Mouse (Mus musculus): ENCODE results near the gene Thyn1. TPM values are rescaled to one million over a fixed set of nuclear protein-coding genes. Genes with fewer than 3 reads are reported as not detected.
A peak's percentile ranks its signal among the peaks of the same experiment; 100 is the strongest.

Gene Thyn1
- polyA plus RNA-seq, 1 experiment: 2.1 TPM

DNA sequence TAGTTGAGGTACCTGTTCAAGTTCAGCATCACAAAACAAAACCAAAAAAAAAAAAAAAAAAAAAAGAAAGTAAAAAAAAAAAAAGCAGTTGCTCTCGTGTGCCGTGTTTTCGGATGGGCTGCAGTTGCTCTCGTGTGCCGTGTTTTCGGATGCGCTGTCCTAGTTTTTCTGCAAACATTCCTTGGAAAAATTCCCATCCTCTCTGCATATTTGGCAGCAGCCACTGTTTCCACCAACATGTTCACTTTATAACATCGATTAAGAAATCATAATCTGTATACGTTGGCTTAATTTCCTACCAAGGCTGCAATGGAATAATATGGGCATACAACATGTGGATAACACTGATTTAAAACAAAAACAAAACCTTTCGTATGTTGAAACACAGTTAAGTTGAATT lies 6.4 kb upstream of the Thyn1 start:
- H3K36me3 ChIP-seq (ENCODE audit: control insufficient read depth, insufficient read depth, low read length): peaks cover 20% of the 10 kb centered on the region
- no peak overlapping the region for H3K4me3 ChIP-seq (ENCODE audit: low read depth, low read length)
- WGBS: 66% methylated on average over 10 of the region's 10 CpGs
- H3K4me1 ChIP-seq (ENCODE audit: control insufficient read depth, insufficient read depth, insufficient read length, low read length): peaks cover 2% of the 10 kb centered on the region; the same call in 1 of the 2 replicates
- no peak overlapping the region for H3K27ac ChIP-seq (ENCODE audit: insufficient read depth, low read depth, low read length)
- no peaks in the 10 kb centered on the region for H3K27me3 ChIP-seq (ENCODE audit: control insufficient read depth, insufficient read depth, low read length)
- TF ChIP-seq POLR2A (IDR thresholded peaks at IDR 0.05; ENCODE audit: low read depth, low read length): no peak
- no peak for TF ChIP-seq CTCF (IDR thresholded peaks at IDR 0.05; ENCODE audit: extremely low read depth, insufficient read length, insufficient replicate concordance, low read depth, low read length)

DNA sequence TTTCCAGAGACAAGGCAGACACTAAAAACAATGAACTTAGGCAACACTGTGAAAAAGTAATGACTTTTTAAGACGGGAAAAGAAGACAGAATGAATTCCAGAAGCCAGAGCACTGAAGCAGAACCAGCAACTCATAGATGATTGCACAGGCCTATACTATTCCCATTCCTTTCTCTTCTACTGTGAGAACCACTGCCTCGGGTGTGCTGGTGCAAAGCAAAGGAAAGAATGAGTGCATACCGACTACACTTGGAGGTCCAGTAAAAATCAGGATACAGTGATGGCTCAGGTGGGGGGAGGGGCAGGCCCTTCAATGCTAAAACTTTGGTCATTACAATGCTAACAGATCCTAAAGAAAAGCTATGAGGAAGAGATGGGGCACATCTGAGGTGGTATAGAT lies 5.6 kb upstream of the Thyn1 start:
- TF ChIP-seq CTCF (IDR thresholded peaks at IDR 0.05; ENCODE audit: extremely low read depth, insufficient read length, insufficient replicate concordance, low read depth, low read length) (no peak), POLR2A (IDR thresholded peaks at IDR 0.05; ENCODE audit: low read depth, low read length) (no peak)
- 81% methylated on average over 3 of the region's 3 CpGs for WGBS
- peaks cover 3% of the 10 kb centered on the region; the same call in 1 of the 2 replicates for H3K4me1 ChIP-seq (ENCODE audit: control insufficient read depth, insufficient read depth, insufficient read length, low read length)
- H3K27me3 ChIP-seq (ENCODE audit: control insufficient read depth, insufficient read depth, low read length): no peaks in the 10 kb centered on the region
- no peak overlapping the region for H3K27ac ChIP-seq (ENCODE audit: insufficient read depth, low read depth, low read length)
- no peak overlapping the region for H3K4me3 ChIP-seq (ENCODE audit: low read depth, low read length)
- H3K36me3 ChIP-seq (ENCODE audit: control insufficient read depth, insufficient read depth, low read length): peaks cover 18% of the 10 kb centered on the region

DNA sequence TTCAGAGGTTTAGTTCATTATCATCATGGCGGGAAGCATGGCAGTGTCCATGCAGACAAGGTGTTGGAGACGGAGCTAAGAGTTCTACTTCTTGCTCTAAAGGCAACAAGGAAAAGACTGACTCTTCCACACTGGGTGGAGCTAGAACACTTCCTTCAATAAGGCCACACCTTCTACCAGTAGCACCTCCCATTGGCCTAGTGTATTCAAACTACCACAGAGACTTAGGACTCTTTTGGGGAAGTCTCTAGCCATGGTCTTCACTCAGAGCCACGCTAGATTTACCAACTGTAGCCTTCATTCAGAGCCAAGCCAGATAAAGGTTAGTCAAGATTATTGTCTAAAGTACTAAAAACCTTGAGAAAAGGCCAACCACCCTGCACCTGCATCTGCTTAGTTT lies 2.4 kb upstream of the Thyn1 start:
- WGBS: 77% methylated on average over 3 of the region's 3 CpGs
- Histone ChIP-seq H3K36me3 (ENCODE audit: control insufficient read depth, insufficient read depth, low read length) (no peaks in the 10 kb centered on the region), H3K4me3 (ENCODE audit: low read depth, low read length) (no peak overlapping the region), H3K4me1 (ENCODE audit: control insufficient read depth, insufficient read depth, insufficient read length, low read length) (peaks cover 3% of the 10 kb centered on the region; the same call in 1 of the 2 replicates), H3K27me3 (ENCODE audit: control insufficient read depth, insufficient read depth, low read length) (no peaks in the 10 kb centered on the region), H3K27ac (ENCODE audit: insufficient read depth, low read depth, low read length) (no peak overlapping the region)
- TF ChIP-seq POLR2A (IDR thresholded peaks at IDR 0.05; ENCODE audit: low read depth, low read length): no peak
- no peak for TF ChIP-seq CTCF (IDR thresholded peaks at IDR 0.05; ENCODE audit: extremely low read depth, insufficient read length, insufficient replicate concordance, low read depth, low read length)

GRCm38 (mm10) chr9:26997501-26997900 lies 2.0 kb upstream of the Thyn1 start:
- WGBS: 85% methylated on average over 2 of the region's 2 CpGs
- Histone ChIP-seq H3K36me3 (ENCODE audit: control insufficient read depth, insufficient read depth, low read length) (no peaks in the 10 kb centered on the region), H3K4me1 (ENCODE audit: control insufficient read depth, insufficient read depth, insufficient read length, low read length) (peaks cover 3% of the 10 kb centered on the region; the same call in 1 of the 2 replicates), H3K27me3 (ENCODE audit: control insufficient read depth, insufficient read depth, low read length) (no peaks in the 10 kb centered on the region), H3K27ac (ENCODE audit: insufficient read depth, low read depth, low read length) (no peak overlapping the region), H3K4me3 (ENCODE audit: low read depth, low read length) (no peak overlapping the region)
- no peak for TF ChIP-seq CTCF (IDR thresholded peaks at IDR 0.05; ENCODE audit: extremely low read depth, insufficient read length, insufficient replicate concordance, low read depth, low read length)
- no peak for TF ChIP-seq POLR2A (IDR thresholded peaks at IDR 0.05; ENCODE audit: low read depth, low read length)

DNA sequence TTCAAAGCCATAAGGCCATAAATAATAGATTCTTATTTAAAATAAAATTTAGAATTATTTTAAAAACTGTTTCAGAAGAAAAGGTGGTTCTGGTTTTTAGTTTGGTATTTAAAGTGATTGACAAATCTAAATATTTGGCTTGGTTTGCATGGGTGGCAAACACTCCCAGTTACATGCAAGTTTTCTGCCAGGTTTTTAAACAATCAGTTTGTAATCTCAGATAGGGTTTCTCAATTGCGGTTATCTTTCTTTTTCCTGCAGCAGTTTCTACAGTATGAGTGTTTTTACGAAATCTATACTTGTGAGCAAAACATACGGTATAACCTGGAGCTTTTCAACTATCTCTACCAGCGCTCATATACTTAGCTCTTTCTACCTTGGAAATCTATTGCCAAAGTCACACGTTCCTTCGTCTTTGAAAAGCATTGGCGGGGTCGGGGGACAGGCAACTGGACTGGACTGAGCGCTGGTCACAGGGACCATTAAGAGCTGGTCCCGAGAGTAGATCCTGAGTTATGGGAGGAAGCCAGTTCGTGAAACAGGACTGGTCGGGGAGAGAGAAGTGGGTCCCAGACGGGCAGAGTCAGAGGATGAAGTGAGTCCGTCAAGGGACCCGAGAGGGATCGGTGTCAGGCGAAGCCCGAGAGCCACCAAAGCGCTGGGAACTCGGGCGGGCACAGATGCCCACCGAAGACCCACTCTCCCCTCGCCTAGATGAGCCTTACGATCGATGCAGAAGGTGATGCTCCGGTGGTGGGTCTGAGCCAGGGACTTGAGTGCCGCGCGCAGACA lies 645 bp upstream of the Thyn1 start:
- Histone ChIP-seq H3K27ac (ENCODE audit: insufficient read depth, low read depth, low read length) (peak overlapping the region; percentile 14; the same call in 1 of the 2 replicates), H3K27me3 (ENCODE audit: control insufficient read depth, insufficient read depth, low read length) (no peaks in the 10 kb centered on the region), H3K4me1 (ENCODE audit: control insufficient read depth, insufficient read depth, insufficient read length, low read length) (peaks cover 3% of the 10 kb centered on the region; the same call in 1 of the 2 replicates), H3K4me3 (ENCODE audit: low read depth, low read length) (peak overlapping the region; percentile 92), H3K36me3 (ENCODE audit: control insufficient read depth, insufficient read depth, low read length) (peaks cover 2% of the 10 kb centered on the region; the same call in 1 of the 2 replicates)
- under 1% methylated on average over 29 of the region's 29 CpGs for WGBS
- TF ChIP-seq CTCF (IDR thresholded peaks at IDR 0.05; ENCODE audit: extremely low read depth, insufficient read length, insufficient replicate concordance, low read depth, low read length) (no peak), POLR2A (IDR thresholded peaks at IDR 0.05; ENCODE audit: low read depth, low read length) (no peak)

- 87% methylated on average over 3 of the region's 3 CpGs for WGBS
- TF ChIP-seq CTCF (IDR thresholded peaks at IDR 0.05; ENCODE audit: extremely low read depth, insufficient read length, insufficient replicate concordance, low read depth, low read length) (no peak), POLR2A (IDR thresholded peaks at IDR 0.05; ENCODE audit: low read depth, low read length) (no peak)
- Histone ChIP-seq H3K4me3 (ENCODE audit: low read depth, low read length) (no peak overlapping the region), H3K4me1 (ENCODE audit: control insufficient read depth, insufficient read depth, insufficient read length, low read length) (no peaks in the 10 kb centered on the region), H3K27ac (ENCODE audit: insufficient read depth, low read depth, low read length) (no peak overlapping the region), H3K27me3 (ENCODE audit: control insufficient read depth, insufficient read depth, low read length) (no peaks in the 10 kb centered on the region), H3K36me3 (ENCODE audit: control insufficient read depth, insufficient read depth, low read length) (peaks cover 41% of the 10 kb centered on the region)
Measured at GRCm38 (mm10) chr9:27005231-27005630, 5.7 kb downstream of the Thyn1 start.

DNA sequence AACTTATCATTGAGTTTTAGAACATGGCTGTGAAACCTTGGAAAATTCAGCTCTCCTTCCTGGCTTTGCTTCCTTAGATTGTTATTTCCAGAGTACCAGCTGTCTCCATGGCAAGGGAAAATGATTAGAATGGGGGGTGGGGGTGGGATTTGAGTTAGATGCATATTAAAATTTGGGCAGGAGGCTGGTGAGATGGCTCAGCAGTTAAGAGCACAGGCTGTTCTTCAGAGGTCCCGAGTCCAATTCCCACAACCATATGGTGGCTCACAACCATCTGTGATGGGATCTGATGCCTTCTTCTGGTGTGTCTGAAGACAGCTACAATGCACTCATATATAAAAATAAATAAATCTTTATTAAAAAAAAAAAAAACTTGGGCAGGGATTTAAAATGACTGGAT lies 6.4 kb downstream of the Thyn1 start:
- 83% methylated on average over 1 of the region's 1 CpGs for WGBS
- Histone ChIP-seq H3K4me3 (ENCODE audit: low read depth, low read length) (no peak overlapping the region), H3K4me1 (ENCODE audit: control insufficient read depth, insufficient read depth, insufficient read length, low read length) (no peaks in the 10 kb centered on the region), H3K27ac (ENCODE audit: insufficient read depth, low read depth, low read length) (no peak overlapping the region), H3K36me3 (ENCODE audit: control insufficient read depth, insufficient read depth, low read length) (peaks cover 46% of the 10 kb centered on the region), H3K27me3 (ENCODE audit: control insufficient read depth, insufficient read depth, low read length) (no peaks in the 10 kb centered on the region)
- no peak for TF ChIP-seq POLR2A (IDR thresholded peaks at IDR 0.05; ENCODE audit: low read depth, low read length)
- no peak for TF ChIP-seq CTCF (IDR thresholded peaks at IDR 0.05; ENCODE audit: extremely low read depth, insufficient read length, insufficient replicate concordance, low read depth, low read length)

All from small intestine, adult 2 months (tissue).